Mouse (Mus musculus): ENCODE data around the gene Usp24.

GRCm38 (mm10) chr4:106462524-106462923, 146.5 kb downstream of the Usp24 start:
- no peak for TF ChIP-seq POLR2A (IDR thresholded peaks at IDR 0.05; ENCODE audit: low read depth, low read length)
- TF ChIP-seq CTCF (conservative IDR thresholded peaks at IDR 0.05; ENCODE audit: insufficient read depth, insufficient read length, low read depth, low read length), result no peak
